Mouse (Mus musculus) bone marrow, adult 2 months (tissue): ENCODE results near the gene Gm14399.
"Not testable (repeated sequence)": the region's sequence is repeated elsewhere in the genome, so short reads cannot be mapped to it uniquely, and the experiment has no call there.

Experiments used
- CTCF ChIP-seq: fragments of 200-500 bp; IDR thresholded peaks from 2 replicates; pipeline ENCODE4 v1.5.1; 2011; ENCODE audit warnings: low read length, control low read depth; ENCODE audit not compliant: control insufficient read depth, insufficient read depth
- POLR2A ChIP-seq: fragments of 200-500 bp; IDR thresholded peaks from 2 replicates; pipeline ENCODE4 v1.6.1; 2011; ENCODE audit warnings: low read depth, mild to moderate bottlenecking, control low read depth, low read length, borderline replicate concordance; ENCODE audit not compliant: control insufficient read depth

- TF ChIP-seq CTCF, POLR2A: not testable (repeated sequence)
These were observed 31.2 kb upstream of the Gm14399 start for GRCm38 (mm10) chr2:175172906-175173595.
